Mouse (Mus musculus): ENCODE results near the gene Stab1. TPM values are rescaled to one million over a fixed set of nuclear protein-coding genes. Genes with fewer than 3 reads are reported as not detected.

Stab1 gene
- polyA plus RNA-seq, 1 experiment from 2014 or later: 241 TPM

DNA sequence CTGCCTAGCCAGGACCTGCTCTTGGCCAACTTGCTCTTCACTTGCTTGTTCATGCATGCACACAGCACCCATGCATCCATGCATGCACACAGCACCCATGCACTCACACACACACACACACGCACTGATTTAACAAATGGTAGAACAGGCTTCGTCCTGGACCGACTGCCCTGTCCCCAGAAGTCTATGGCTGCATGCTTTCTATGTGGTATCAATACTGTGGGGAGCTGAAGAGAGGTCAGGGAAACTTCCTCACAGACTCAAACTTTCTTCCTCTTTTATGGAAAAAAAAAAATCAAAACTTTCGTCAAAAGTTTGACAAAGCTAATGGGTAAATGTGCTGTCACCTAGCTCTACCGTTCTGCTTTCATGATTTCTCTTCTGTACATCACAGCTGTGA lies 15.1 kb upstream of the Stab1 start:
- peaks cover 47% of the 10 kb centered on the region; the same call in 1 of the 2 replicates for H3K36me3 ChIP-seq (ENCODE audit: inconsistent target)
- peak overlapping the region; percentile 100 for H3K27ac ChIP-seq
- peaks cover 70% of the 10 kb centered on the region for H3K79me2 ChIP-seq (ENCODE audit: inconsistent target)
- WGBS (ENCODE audit: missing documents): 31% methylated on average over 5 of the region's 5 CpGs
- no peak overlapping the region for H3K4me3 ChIP-seq (ENCODE audit: inconsistent target)

DNA sequence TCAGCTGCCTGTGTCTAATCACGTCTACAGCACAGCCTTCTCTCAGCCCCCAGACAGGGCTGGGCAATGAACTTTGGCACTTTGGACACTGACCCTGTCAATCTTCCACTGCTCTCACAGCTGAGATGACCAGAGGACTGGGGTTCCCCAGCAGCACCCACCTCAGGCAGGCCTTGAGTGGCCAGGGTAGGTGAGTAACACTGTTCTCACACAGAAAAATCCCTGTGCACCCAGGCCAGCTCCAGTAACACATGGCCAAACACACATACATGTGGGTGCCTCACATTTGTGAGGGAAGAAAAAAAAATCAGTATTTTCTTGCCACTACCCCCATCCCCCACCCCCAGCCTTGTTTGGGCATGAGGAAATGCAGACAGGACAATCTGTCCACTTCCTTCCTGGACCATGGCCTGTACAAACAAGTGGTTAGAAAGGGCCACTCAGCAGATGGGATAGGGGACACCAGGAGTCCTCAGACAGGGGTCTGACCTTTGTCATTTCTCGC lies 14.4 kb upstream of the Stab1 start:
- Histone ChIP-seq H3K27ac (peak overlapping the region; percentile 100), H3K79me2 (ENCODE audit: inconsistent target) (peaks cover 73% of the 10 kb centered on the region), H3K4me3 (ENCODE audit: inconsistent target) (no peak overlapping the region), H3K36me3 (ENCODE audit: inconsistent target) (peaks cover 55% of the 10 kb centered on the region; the same call in 1 of the 2 replicates)
- WGBS (ENCODE audit: missing documents): 83% methylated on average over 2 of the region's 2 CpGs

DNA sequence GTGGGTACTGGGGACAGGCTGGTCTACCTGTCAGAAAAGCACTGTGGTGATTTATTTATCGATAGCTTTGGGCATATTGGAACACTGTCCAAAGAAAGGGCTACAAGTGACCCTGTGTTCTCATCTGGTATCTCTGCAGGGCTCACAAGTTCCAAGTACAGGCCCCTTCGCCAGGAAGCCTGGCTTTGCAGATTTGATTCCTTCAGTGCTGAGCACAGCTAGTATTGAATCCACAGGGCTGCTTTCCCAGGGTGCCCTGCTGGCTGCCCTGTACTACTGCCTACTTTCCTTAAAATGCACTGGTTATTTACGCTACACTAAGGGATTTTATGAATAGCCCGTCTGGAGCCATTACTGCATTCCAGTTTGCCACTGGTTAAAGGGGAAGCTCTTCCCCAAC lies 13.1 kb upstream of the Stab1 start:
- 77% methylated on average over 4 of the region's 4 CpGs for WGBS (ENCODE audit: missing documents)
- H3K4me3 ChIP-seq (ENCODE audit: inconsistent target): no peak overlapping the region
- H3K27ac ChIP-seq: peak overlapping the region; percentile 100
- peaks cover 56% of the 10 kb centered on the region for H3K36me3 ChIP-seq (ENCODE audit: inconsistent target)
- peaks cover 73% of the 10 kb centered on the region for H3K79me2 ChIP-seq (ENCODE audit: inconsistent target)

DNA sequence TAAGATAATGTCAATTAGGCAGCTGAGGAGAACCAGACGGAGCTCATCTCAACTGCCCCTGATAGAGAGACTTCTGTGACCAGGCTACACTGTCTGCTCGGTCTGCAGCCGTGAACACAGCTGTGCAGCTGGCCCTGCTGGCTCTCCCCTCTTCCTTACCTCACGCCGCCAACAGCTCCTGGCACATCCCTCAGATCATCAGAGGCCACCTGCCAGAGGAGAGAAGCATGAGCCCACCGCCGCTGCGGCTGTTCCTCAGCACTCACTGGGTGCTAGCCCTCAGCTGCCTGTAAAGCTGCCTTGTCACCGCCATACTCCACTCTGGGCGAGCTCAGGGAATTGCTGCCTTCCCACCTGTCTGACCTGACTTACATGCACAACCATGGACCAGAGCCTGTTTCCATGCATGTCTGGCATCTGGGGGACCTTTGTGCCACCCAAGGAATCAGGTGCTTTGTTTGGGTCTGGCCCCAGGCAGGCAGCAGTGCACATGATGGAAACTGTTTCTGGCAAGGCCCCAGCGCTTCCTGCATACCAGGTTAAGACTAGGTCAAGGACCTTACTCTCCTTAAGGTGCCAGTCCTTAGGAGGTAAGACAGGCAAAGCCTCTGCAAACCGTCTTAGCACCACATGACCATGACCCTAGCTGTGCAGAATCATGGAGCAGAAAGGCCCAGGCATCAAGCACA lies 11.4 kb upstream of the Stab1 start:
- 96% methylated on average over 9 of the region's 12 CpGs for WGBS (ENCODE audit: missing documents)
- Histone ChIP-seq H3K4me3 (ENCODE audit: inconsistent target) (no peak overlapping the region), H3K27ac (peak overlapping the region; percentile 100), H3K36me3 (ENCODE audit: inconsistent target) (peaks cover 64% of the 10 kb centered on the region), H3K79me2 (ENCODE audit: inconsistent target) (peaks cover 80% of the 10 kb centered on the region)

GRCm38 (mm10) chr14:31177715-31178114 lies 9.3 kb upstream of the Stab1 start:
- 99% methylated on average over 5 of the region's 5 CpGs for WGBS (ENCODE audit: missing documents)
- no peak overlapping the region for H3K4me3 ChIP-seq (ENCODE audit: inconsistent target)
- peaks cover 97% of the 10 kb centered on the region for H3K79me2 ChIP-seq (ENCODE audit: inconsistent target)
- no peak overlapping the region for H3K27ac ChIP-seq
- H3K36me3 ChIP-seq (ENCODE audit: inconsistent target): peaks cover 79% of the 10 kb centered on the region

DNA sequence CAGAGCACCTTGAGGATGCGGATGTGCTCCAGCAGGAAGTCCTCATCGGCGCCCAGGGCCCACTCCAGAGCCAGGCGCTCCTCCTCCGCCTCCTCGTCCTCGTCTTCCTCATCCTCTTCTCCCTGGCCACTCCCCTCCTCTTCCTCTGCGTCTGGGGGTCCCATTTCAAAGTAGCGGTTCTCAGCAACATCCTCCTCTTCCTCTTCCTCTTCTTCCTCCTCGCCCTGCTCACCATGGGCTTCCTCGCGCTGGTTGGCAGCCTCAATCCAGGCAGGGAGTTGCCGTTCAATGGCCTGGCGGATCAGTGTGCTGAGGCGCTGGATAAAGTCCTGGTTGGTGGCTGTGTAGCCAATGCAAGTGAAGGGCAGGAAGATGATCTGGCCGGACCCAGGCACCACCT lies 8.8 kb upstream of the Stab1 start:
- Histone ChIP-seq H3K4me3 (ENCODE audit: inconsistent target) (no peak overlapping the region), H3K27ac (no peak overlapping the region), H3K36me3 (ENCODE audit: inconsistent target) (peaks cover 80% of the 10 kb centered on the region), H3K79me2 (ENCODE audit: inconsistent target) (peaks cover 97% of the 10 kb centered on the region)
- WGBS (ENCODE audit: missing documents): 94% methylated on average over 7 of the region's 16 CpGs

- Histone ChIP-seq H3K36me3 (ENCODE audit: inconsistent target) (peaks cover 73% of the 10 kb centered on the region), H3K4me3 (ENCODE audit: inconsistent target) (no peak overlapping the region), H3K79me2 (ENCODE audit: inconsistent target) (peaks cover 97% of the 10 kb centered on the region), H3K27ac (peak overlapping the region; percentile 100)
- 90% methylated on average over 7 of the region's 7 CpGs for WGBS (ENCODE audit: missing documents)
Observed at GRCm38 (mm10) chr14:31173537-31173936, 5.1 kb upstream of the Stab1 start.

GRCm38 (mm10) chr14:31172781-31173455 lies 4.5 kb upstream of the Stab1 start:
- Histone ChIP-seq H3K4me3 (ENCODE audit: inconsistent target) (no peak overlapping the region), H3K79me2 (ENCODE audit: inconsistent target) (peaks cover 97% of the 10 kb centered on the region), H3K27ac (peak overlapping the region; percentile 100), H3K36me3 (ENCODE audit: inconsistent target) (peaks cover 67% of the 10 kb centered on the region)
- WGBS (ENCODE audit: missing documents): 78% methylated on average over 16 of the region's 18 CpGs

GRCm38 (mm10) chr14:31171821-31172220 lies 3.4 kb upstream of the Stab1 start:
- peak overlapping the region; percentile 100 for H3K27ac ChIP-seq
- WGBS (ENCODE audit: missing documents): 96% methylated on average over 15 of the region's 15 CpGs
- no peak overlapping the region for H3K4me3 ChIP-seq (ENCODE audit: inconsistent target)
- H3K79me2 ChIP-seq (ENCODE audit: inconsistent target): peaks cover 97% of the 10 kb centered on the region
- peaks cover 56% of the 10 kb centered on the region for H3K36me3 ChIP-seq (ENCODE audit: inconsistent target)

GRCm38 (mm10) chr14:31171386-31171785 lies 2.9 kb upstream of the Stab1 start:
- H3K36me3 ChIP-seq (ENCODE audit: inconsistent target): peaks cover 53% of the 10 kb centered on the region; the same call in 1 of the 2 replicates
- no peak overlapping the region for H3K4me3 ChIP-seq (ENCODE audit: inconsistent target)
- H3K27ac ChIP-seq: peak overlapping the region; percentile 100
- 94% methylated on average over 11 of the region's 11 CpGs for WGBS (ENCODE audit: missing documents)
- H3K79me2 ChIP-seq (ENCODE audit: inconsistent target): peaks cover 97% of the 10 kb centered on the region

- WGBS (ENCODE audit: missing documents): 92% methylated on average over 13 of the region's 13 CpGs
- peaks cover 49% of the 10 kb centered on the region; the same call in 1 of the 2 replicates for H3K36me3 ChIP-seq (ENCODE audit: inconsistent target)
Observed at GRCm38 (mm10) chr14:31170963-31171362, 2.5 kb upstream of the Stab1 start.

DNA sequence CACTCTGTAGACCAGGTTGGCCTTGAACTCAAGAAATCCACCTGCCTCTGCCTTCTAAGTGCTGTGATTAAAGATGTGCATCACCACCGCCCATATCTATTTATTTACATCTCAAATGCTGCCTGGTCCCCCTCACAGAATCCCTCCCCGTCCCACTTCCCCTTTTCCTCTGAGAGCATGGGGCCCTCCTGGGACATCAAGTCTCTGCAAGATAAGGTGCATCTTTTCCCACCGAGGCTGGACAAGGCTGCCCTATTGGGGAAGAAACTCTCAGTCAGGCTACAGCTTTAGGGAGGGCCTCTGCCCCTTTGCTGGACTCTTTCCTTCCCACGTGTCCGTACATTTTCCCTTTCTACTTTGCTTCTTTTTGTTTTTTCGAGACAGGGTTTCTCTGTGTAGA lies 1.1 kb upstream of the Stab1 start:
- H3K27ac ChIP-seq: peak overlapping the region; percentile 100
- H3K36me3 ChIP-seq (ENCODE audit: inconsistent target): peaks cover 37% of the 10 kb centered on the region; the same call in 1 of the 2 replicates
- no peak overlapping the region for H3K4me3 ChIP-seq (ENCODE audit: inconsistent target)
- WGBS (ENCODE audit: missing documents): 37% methylated on average over 6 of the region's 6 CpGs
- peaks cover 95% of the 10 kb centered on the region for H3K79me2 ChIP-seq (ENCODE audit: inconsistent target)

More at GRCm38 (mm10) chr14:31170963-31171362, 2.5 kb upstream of the Stab1 start:
- Histone ChIP-seq H3K79me2 (ENCODE audit: inconsistent target) (peaks cover 94% of the 10 kb centered on the region), H3K4me3 (ENCODE audit: inconsistent target) (no peak overlapping the region), H3K27ac (peak overlapping the region; percentile 100)

DNA sequence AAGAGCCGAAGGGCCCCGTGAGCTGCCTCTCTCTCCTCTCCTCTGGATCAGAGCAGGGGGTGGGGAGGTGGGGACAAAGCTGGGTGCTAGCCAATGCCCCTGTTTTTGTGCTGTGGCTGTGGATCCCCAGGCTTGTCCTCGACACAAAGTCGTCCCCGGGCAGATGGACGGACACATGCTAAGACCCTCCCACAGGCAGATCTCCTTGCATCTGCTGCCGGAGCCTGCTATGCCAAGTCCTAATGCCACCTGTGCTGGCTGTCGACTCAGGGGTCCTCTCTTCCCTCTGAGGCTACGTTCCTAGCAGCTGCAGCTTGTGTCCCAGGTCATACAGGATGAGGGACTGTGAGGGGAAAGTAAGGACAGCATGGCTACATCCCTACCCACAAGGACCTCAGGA lies 1.6 kb downstream of the Stab1 start:
- Histone ChIP-seq H3K36me3 (ENCODE audit: inconsistent target) (peaks cover 28% of the 10 kb centered on the region; the same call in 1 of the 2 replicates), H3K4me3 (ENCODE audit: inconsistent target) (peak overlapping the region; percentile 52), H3K27ac (peak overlapping the region; percentile 100), H3K79me2 (ENCODE audit: inconsistent target) (peaks cover 97% of the 10 kb centered on the region)
- WGBS (ENCODE audit: missing documents): 49% methylated on average over 9 of the region's 9 CpGs

- WGBS (ENCODE audit: missing documents): 5% methylated on average over 10 of the region's 10 CpGs
- peaks cover 97% of the 10 kb centered on the region for H3K79me2 ChIP-seq (ENCODE audit: inconsistent target)
- H3K27ac ChIP-seq: peak overlapping the region; percentile 100
- peak overlapping the region; percentile 52 for H3K4me3 ChIP-seq (ENCODE audit: inconsistent target)
- peaks cover 21% of the 10 kb centered on the region; the same call in 1 of the 2 replicates for H3K36me3 ChIP-seq (ENCODE audit: inconsistent target)
Observed at GRCm38 (mm10) chr14:31165991-31166630, 2.3 kb downstream of the Stab1 start.
